Mouse (Mus musculus): ENCODE data around the gene Kif5a. TPM values are rescaled to one million over a fixed set of nuclear protein-coding genes. Genes with fewer than 3 reads are reported as not detected.

The Kif5a gene
- total and polyA plus RNA-seq, 3 experiments: 0.14 to 2.1 TPM; not detected in 1

DNA sequence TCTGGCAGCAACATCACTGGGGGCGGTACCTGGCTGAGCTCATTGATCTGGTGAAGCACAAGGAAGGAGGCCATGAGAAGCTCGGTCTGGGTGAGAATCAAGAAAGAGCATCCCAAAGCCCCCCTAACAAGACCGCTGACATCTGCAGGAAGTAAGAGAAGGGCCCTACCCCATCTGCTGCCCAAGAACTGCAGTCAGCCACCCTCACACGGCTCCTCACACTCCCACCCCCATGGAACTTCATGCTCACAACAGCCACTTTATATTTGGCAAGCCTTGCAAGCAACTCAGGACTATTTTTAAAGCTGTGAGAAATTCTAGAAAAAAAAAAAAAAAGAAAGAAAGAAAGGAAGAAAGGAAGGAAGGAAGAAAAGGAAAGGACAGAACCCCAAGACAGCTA is 54.2 kb downstream of the Kif5a start:
- peaks cover 7 to 16% of the 10 kb centered on the region in 2 experiments for H3K4me1 ChIP-seq (ENCODE audit: control insufficient read depth in 1 of 2, insufficient read depth in 2 of 2)
- dilution Hi-C loops (cut with MboI; ENCODE audit: extremely low pct_ligation_motif_present, extremely low pct_unique_long_range_greater_than_20kb, low sequenced_read_pairs): no loop called here
- peaks cover 43 to 55% of the 10 kb centered on the region in 2 experiments for H3K36me3 ChIP-seq (replicated peaks in 1 of 2; ENCODE audit: control insufficient read depth in 1 of 2, insufficient read depth in 1 of 2, low read length in 1 of 2)
- peaks cover 8% of the 10 kb centered on the region; the same call in 1 of the 2 replicates for H3K79me2 ChIP-seq (replicated peaks; ENCODE audit: control insufficient read depth, extremely low read depth, insufficient read depth, poor library complexity, severe bottlenecking)
- TF ChIP-seq ETS1 (conservative IDR thresholded peaks at IDR 0.05; ENCODE audit: low read depth, low read length) (no peak), KAT2A (IDR thresholded peaks at IDR 0.05; ENCODE audit: insufficient replicate concordance, low read length) (no peak), CHD2 (IDR thresholded peaks at IDR 0.05; ENCODE audit: low read length) (no peak), MAZ (IDR thresholded peaks at IDR 0.05; ENCODE audit: low read depth, low read length) (no peak), ZNF384 (IDR thresholded peaks at IDR 0.05; ENCODE audit: low read depth, low read length) (no peak), GABPA (IDR thresholded peaks at IDR 0.05; ENCODE audit: insufficient replicate concordance, low read depth, low read length) (no peak), USF2 (conservative IDR thresholded peaks at IDR 0.05; ENCODE audit: low read depth, low read length) (no peak), MEF2A (IDR thresholded peaks at IDR 0.05; ENCODE audit: borderline replicate concordance, low read depth, low read length) (no peak)
- H3K4me2 ChIP-seq (ENCODE audit: insufficient read depth, low read depth, poor library complexity, severe bottlenecking): no peak overlapping the region
- H3K9me3 ChIP-seq (replicated peaks; ENCODE audit: low read length): no peaks in the 10 kb centered on the region
- no peak overlapping the region for H3K27ac ChIP-seq (ENCODE audit: insufficient read depth, low read depth)
- no peaks in the 10 kb centered on the region for H3K27me3 ChIP-seq (replicated peaks)
- H3K9ac ChIP-seq (ENCODE audit: insufficient read depth, low read depth): no peak overlapping the region
- DNase-seq (ENCODE audit: extremely low read depth): no peak
- in situ Hi-C loops (cut with MboI; ENCODE audit: low pct_ligation_motif_present, low pct_unique_long_range_greater_than_20kb, low sequenced_read_pairs): no loop called here
- H3K4me3 ChIP-seq (replicated peaks in 1 of 3; ENCODE audit: low read depth in 2 of 3, low read length in 2 of 3, poor library complexity in 1 of 3): no peak overlapping the region

DNA sequence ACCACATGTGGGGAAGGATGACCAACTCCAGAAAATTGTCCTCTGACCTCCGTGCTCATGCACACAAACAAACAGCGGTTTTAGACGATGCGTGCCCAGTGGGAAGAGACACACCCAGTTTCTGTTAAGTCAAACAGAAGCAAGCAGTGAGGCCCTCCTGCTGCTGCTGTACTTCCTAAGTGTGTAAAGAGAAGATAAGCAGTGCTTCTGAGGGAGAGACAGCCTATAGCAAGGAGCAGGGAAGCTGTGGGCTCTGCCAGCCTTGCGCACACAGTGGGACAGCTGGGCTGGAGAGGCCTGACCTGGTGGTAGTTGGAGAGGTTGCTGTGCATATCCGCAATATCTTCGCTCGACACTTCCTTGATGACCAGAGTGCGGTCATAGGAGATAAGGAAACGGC is 57.8 kb downstream of the Kif5a start:
- TF ChIP-seq CTCF (conservative IDR thresholded peaks at IDR 0.05 in 1 of 2, IDR thresholded peaks at IDR 0.05 in 1 of 2; ENCODE audit: low read depth in 2 of 2, low read length in 2 of 2) (no peak), ZC3H11A (IDR thresholded peaks at IDR 0.05; ENCODE audit: low read depth, low read length) (no peak), TBP (conservative IDR thresholded peaks at IDR 0.05; ENCODE audit: low read depth, low read length) (no peak), POLR2AphosphoS2 (IDR thresholded peaks at IDR 0.05; ENCODE audit: low read depth, low read length) (no peak)
- H3K4me2 ChIP-seq (ENCODE audit: insufficient read depth, low read depth, poor library complexity, severe bottlenecking): no peak overlapping the region
- DNase-seq (ENCODE audit: extremely low read depth): no peak
- peaks cover 4 to 12% of the 10 kb centered on the region in 2 experiments for H3K4me1 ChIP-seq (ENCODE audit: control insufficient read depth in 1 of 2, insufficient read depth in 2 of 2)
- peaks cover 8% of the 10 kb centered on the region; the same call in 1 of the 2 replicates for H3K79me2 ChIP-seq (replicated peaks; ENCODE audit: control insufficient read depth, extremely low read depth, insufficient read depth, poor library complexity, severe bottlenecking)
- H3K9ac ChIP-seq (ENCODE audit: insufficient read depth, low read depth): no peak overlapping the region
- no peaks in the 10 kb centered on the region for H3K9me3 ChIP-seq (replicated peaks; ENCODE audit: low read length)
- H3K27me3 ChIP-seq (replicated peaks): no peaks in the 10 kb centered on the region
- peaks cover 59 to 84% of the 10 kb centered on the region in 2 experiments for H3K36me3 ChIP-seq (replicated peaks in 1 of 2; ENCODE audit: control insufficient read depth in 1 of 2, insufficient read depth in 1 of 2, low read length in 1 of 2)
- dilution Hi-C loops (cut with MboI; ENCODE audit: extremely low pct_ligation_motif_present, extremely low pct_unique_long_range_greater_than_20kb, low sequenced_read_pairs): no loop called here
- H3K27ac ChIP-seq (ENCODE audit: insufficient read depth, low read depth): no peak overlapping the region
- in situ Hi-C loops (cut with MboI; ENCODE audit: low pct_ligation_motif_present, low pct_unique_long_range_greater_than_20kb, low sequenced_read_pairs): no loop called here
- H3K4me3 ChIP-seq (replicated peaks in 1 of 3; ENCODE audit: low read depth in 2 of 3, low read length in 2 of 3, poor library complexity in 1 of 3): no peak overlapping the region

DNA sequence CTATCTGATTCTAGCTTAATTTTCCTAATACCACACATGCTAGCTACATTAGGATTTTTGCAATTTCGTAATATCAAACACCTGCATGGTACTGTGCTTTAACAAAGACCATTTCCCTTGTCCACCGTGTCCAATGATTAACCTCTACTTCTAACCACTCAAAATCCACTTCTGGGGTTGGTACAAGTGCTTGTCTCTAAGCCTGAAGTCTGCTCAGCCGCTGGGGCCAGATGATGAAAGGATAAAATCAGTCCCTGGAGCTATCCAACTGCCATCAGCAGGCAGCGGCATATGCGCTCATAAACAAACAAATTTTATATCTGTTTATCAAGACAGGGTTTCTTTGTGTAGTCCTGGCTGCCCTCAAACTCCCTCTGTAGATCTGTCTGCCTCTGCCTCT is 58.6 kb downstream of the Kif5a start:
- Histone ChIP-seq H3K36me3 (replicated peaks in 1 of 2; ENCODE audit: control insufficient read depth in 1 of 2, insufficient read depth in 1 of 2, low read length in 1 of 2) (peaks cover 64 to 87% of the 10 kb centered on the region in 2 experiments), H3K79me2 (replicated peaks; ENCODE audit: control insufficient read depth, extremely low read depth, insufficient read depth, poor library complexity, severe bottlenecking) (peaks cover 2% of the 10 kb centered on the region; the same call in 1 of the 2 replicates), H3K27me3 (replicated peaks) (no peaks in the 10 kb centered on the region), H3K4me3 (replicated peaks in 1 of 3; ENCODE audit: low read depth in 2 of 3, low read length in 2 of 3, poor library complexity in 1 of 3) (no peak overlapping the region), H3K27ac (ENCODE audit: insufficient read depth, low read depth) (no peak overlapping the region), H3K4me2 (ENCODE audit: insufficient read depth, low read depth, poor library complexity, severe bottlenecking) (no peak overlapping the region), H3K4me1 (ENCODE audit: control insufficient read depth in 1 of 2, insufficient read depth in 2 of 2) (peaks cover 0 to 4% of the 10 kb centered on the region in 2 experiments; a peak in 1 of 4 replicates), H3K9ac (ENCODE audit: insufficient read depth, low read depth) (no peak overlapping the region), H3K9me3 (replicated peaks; ENCODE audit: low read length) (no peaks in the 10 kb centered on the region)
- in situ Hi-C loops (cut with MboI; ENCODE audit: low pct_ligation_motif_present, low pct_unique_long_range_greater_than_20kb, low sequenced_read_pairs): no loop called here
- TF ChIP-seq ZC3H11A (IDR thresholded peaks at IDR 0.05; ENCODE audit: low read depth, low read length) (no peak), MAZ (IDR thresholded peaks at IDR 0.05; ENCODE audit: low read depth, low read length) (no peak), JUND (conservative IDR thresholded peaks at IDR 0.05; ENCODE audit: low read depth, low read length) (no peak), ETS1 (conservative IDR thresholded peaks at IDR 0.05; ENCODE audit: low read depth, low read length) (no peak), MXI1 (IDR thresholded peaks at IDR 0.05; ENCODE audit: low read depth, low read length) (no peak), EP300 (IDR thresholded peaks at IDR 0.05; ENCODE audit: low read length) (no peak), USF1 (IDR thresholded peaks at IDR 0.05; ENCODE audit: low read depth, low read length) (no peak), GABPA (IDR thresholded peaks at IDR 0.05; ENCODE audit: insufficient replicate concordance, low read depth, low read length) (no peak), NRF1 (IDR thresholded peaks at IDR 0.05; ENCODE audit: low read depth, low read length) (no peak), CHD2 (IDR thresholded peaks at IDR 0.05; ENCODE audit: low read length) (no peak), UBTF (IDR thresholded peaks at IDR 0.05; ENCODE audit: low read depth, low read length) (no peak), JUN (IDR thresholded peaks at IDR 0.05; ENCODE audit: insufficient read depth, low read depth, low read length) (no peak), HCFC1 (IDR thresholded peaks at IDR 0.05; ENCODE audit: low read depth, low read length) (no peak), BHLHE40 (IDR thresholded peaks at IDR 0.05; ENCODE audit: low read depth, low read length) (no peak), CTCF (conservative IDR thresholded peaks at IDR 0.05 in 1 of 2, IDR thresholded peaks at IDR 0.05 in 1 of 2; ENCODE audit: low read depth in 2 of 2, low read length in 2 of 2) (no peak), POLR2AphosphoS2 (IDR thresholded peaks at IDR 0.05; ENCODE audit: low read depth, low read length) (no peak), NELFE (IDR thresholded peaks at IDR 0.05; ENCODE audit: low read depth, low read length) (no peak), MEF2A (IDR thresholded peaks at IDR 0.05; ENCODE audit: borderline replicate concordance, low read depth, low read length) (no peak), RAD21 (IDR thresholded peaks at IDR 0.05; ENCODE audit: low read depth, low read length) (no peak), POLR2A (IDR thresholded peaks at IDR 0.05; ENCODE audit: low read depth, low read length) (no peak)
- no peak for DNase-seq (ENCODE audit: extremely low read depth)
- dilution Hi-C loops (cut with MboI; ENCODE audit: extremely low pct_ligation_motif_present, extremely low pct_unique_long_range_greater_than_20kb, low sequenced_read_pairs): no loop called here
